Mouse (Mus musculus): ENCODE results near the gene Ms4a4b. TPM values are rescaled to one million over a fixed set of nuclear protein-coding genes. Genes with fewer than 3 reads are reported as not detected.
"Not testable (repeated sequence)": the region's sequence is repeated elsewhere in the genome, so short reads cannot be mapped to it uniquely, and the experiment has no call there.

The Ms4a4b gene
- polyA plus RNA-seq, 1 experiment from 2014 or later, result not detected

GRCm38 (mm10) chr19:11464795-11465194, 21.4 kb downstream of the Ms4a4b start:
- not testable (repeated sequence) for DNase-seq (ENCODE audit: extremely low spot score, low spot score); H3K4me1 ChIP-seq
- WGBS, result 77% methylated on average over 1 of the region's 1 CpGs

GRCm38 (mm10) chr19:11466471-11466870, 23.1 kb downstream of the Ms4a4b start:
- Histone ChIP-seq H3K4me3 (no peak overlapping the region), H3K4me1 (no peaks in the 10 kb centered on the region), H3K9me3 (no peaks in the 10 kb centered on the region), H3K27me3 (ENCODE audit: poor library complexity, severe bottlenecking) (no peaks in the 10 kb centered on the region), H3K36me3 (replicated peaks) (no peaks in the 10 kb centered on the region), H3K27ac (no peak overlapping the region)
- 86% methylated on average over 5 of the region's 5 CpGs for WGBS
- DNase-seq (ENCODE audit: extremely low spot score, low spot score), result no peak

More at GRCm38 (mm10) chr19:11464795-11465194, 21.4 kb downstream of the Ms4a4b start:
- not testable (repeated sequence) for H3K36me3 ChIP-seq (replicated peaks); H3K4me3 ChIP-seq; H3K27ac ChIP-seq; H3K9me3 ChIP-seq; H3K27me3 ChIP-seq (ENCODE audit: poor library complexity, severe bottlenecking)

GRCm38 (mm10) chr19:11468361-11468760, 25.0 kb downstream of the Ms4a4b start:
- not testable (repeated sequence) for H3K9me3 ChIP-seq; H3K4me1 ChIP-seq; DNase-seq (ENCODE audit: extremely low spot score, low spot score); H3K4me3 ChIP-seq; H3K36me3 ChIP-seq (replicated peaks); H3K27ac ChIP-seq; H3K27me3 ChIP-seq (ENCODE audit: poor library complexity, severe bottlenecking)
- WGBS, result 71% methylated on average over 1 of the region's 1 CpGs

- not testable (repeated sequence) for DNase-seq (ENCODE audit: extremely low spot score, low spot score)
Measured at GRCm38 (mm10) chr19:11469215-11469614, 25.9 kb downstream of the Ms4a4b start, which contains the start of gene Ms4a6c. Gene Ms4a6c, plus strand, starts transcription at chr19:11469366.

GRCm38 (mm10) chr19:11479714-11480113, 36.4 kb downstream of the Ms4a4b start:
- no peaks in the 10 kb centered on the region for H3K36me3 ChIP-seq (replicated peaks)
- 96% methylated on average over 2 of the region's 2 CpGs for WGBS

More at GRCm38 (mm10) chr19:11469215-11469614, 25.9 kb downstream of the Ms4a4b start, which contains the start of gene Ms4a6c:
- not testable (repeated sequence) for H3K4me1 ChIP-seq; H3K27me3 ChIP-seq (ENCODE audit: poor library complexity, severe bottlenecking); H3K36me3 ChIP-seq (replicated peaks); H3K9me3 ChIP-seq; H3K4me3 ChIP-seq; H3K27ac ChIP-seq
- WGBS, result 90% methylated on average over 4 of the region's 4 CpGs

GRCm38 (mm10) chr19:11482684-11483083, 39.3 kb downstream of the Ms4a4b start:
- 88% methylated on average over 2 of the region's 2 CpGs for WGBS
- H3K27ac ChIP-seq, result no peak overlapping the region
- H3K9me3 ChIP-seq, result no peaks in the 10 kb centered on the region
- H3K4me3 ChIP-seq, result no peak overlapping the region
- H3K36me3 ChIP-seq (replicated peaks), result no peaks in the 10 kb centered on the region
- no peak for DNase-seq (ENCODE audit: extremely low spot score, low spot score)
- no peaks in the 10 kb centered on the region for H3K4me1 ChIP-seq
- H3K27me3 ChIP-seq (ENCODE audit: poor library complexity, severe bottlenecking), result no peaks in the 10 kb centered on the region

More at GRCm38 (mm10) chr19:11479714-11480113, 36.4 kb downstream of the Ms4a4b start:
- Histone ChIP-seq H3K4me1 (no peaks in the 10 kb centered on the region), H3K27ac (no peak overlapping the region), H3K4me3 (no peak overlapping the region), H3K9me3 (no peaks in the 10 kb centered on the region), H3K27me3 (ENCODE audit: poor library complexity, severe bottlenecking) (no peaks in the 10 kb centered on the region)
- no peak for DNase-seq (ENCODE audit: extremely low spot score, low spot score)

- Histone ChIP-seq H3K27me3 (ENCODE audit: poor library complexity, severe bottlenecking) (no peaks in the 10 kb centered on the region), H3K27ac (no peak overlapping the region), H3K36me3 (replicated peaks) (no peaks in the 10 kb centered on the region), H3K4me1 (no peaks in the 10 kb centered on the region), H3K9me3 (no peaks in the 10 kb centered on the region), H3K4me3 (no peak overlapping the region)
- no peak for DNase-seq (ENCODE audit: extremely low spot score, low spot score)
- 84% methylated on average over 4 of the region's 4 CpGs for WGBS
Measured at GRCm38 (mm10) chr19:11483941-11484340, 40.6 kb downstream of the Ms4a4b start.

- no peak for DNase-seq (ENCODE audit: extremely low spot score, low spot score)
- Histone ChIP-seq H3K27me3 (ENCODE audit: poor library complexity, severe bottlenecking) (no peaks in the 10 kb centered on the region), H3K9me3 (no peaks in the 10 kb centered on the region), H3K4me1 (no peaks in the 10 kb centered on the region), H3K36me3 (replicated peaks) (no peaks in the 10 kb centered on the region), H3K27ac (no peak overlapping the region), H3K4me3 (no peak overlapping the region)
- WGBS, result 86% methylated on average over 3 of the region's 3 CpGs
Measured at GRCm38 (mm10) chr19:11484388-11484787, 41.0 kb downstream of the Ms4a4b start.

GRCm38 (mm10) chr19:11485266-11485665, 41.9 kb downstream of the Ms4a4b start:
- Histone ChIP-seq H3K27ac (no peak overlapping the region), H3K4me3 (no peak overlapping the region), H3K27me3 (ENCODE audit: poor library complexity, severe bottlenecking) (no peaks in the 10 kb centered on the region), H3K4me1 (no peaks in the 10 kb centered on the region), H3K9me3 (no peaks in the 10 kb centered on the region), H3K36me3 (replicated peaks) (no peaks in the 10 kb centered on the region)
- WGBS, result 96% methylated on average over 3 of the region's 3 CpGs
- no peak for DNase-seq (ENCODE audit: extremely low spot score, low spot score)

- Histone ChIP-seq H3K4me1 (no peaks in the 10 kb centered on the region), H3K4me3 (no peak within 1 kb of the TSS), H3K9me3 (no peaks in the 10 kb centered on the region), H3K27me3 (ENCODE audit: poor library complexity, severe bottlenecking) (no peaks in the 10 kb centered on the region), H3K27ac (no peak within 1 kb of the TSS), H3K36me3 (replicated peaks) (no peaks in the 10 kb centered on the region)
- WGBS, result 86% methylated on average over 2 of the region's 2 CpGs
- DNase-seq (ENCODE audit: extremely low spot score, low spot score), result no peak
Measured at GRCm38 (mm10) chr19:11485746-11486145, 42.4 kb downstream of the Ms4a4b start, which contains the start of gene Gm8369. Gene Gm8369, plus strand, starts transcription at chr19:11485938.

GRCm38 (mm10) chr19:11486599-11486998, 43.2 kb downstream of the Ms4a4b start:
- no peaks in the 10 kb centered on the region for H3K9me3 ChIP-seq
- no peaks in the 10 kb centered on the region for H3K27me3 ChIP-seq (ENCODE audit: poor library complexity, severe bottlenecking)
- H3K4me3 ChIP-seq, result no peak overlapping the region
- DNase-seq (ENCODE audit: extremely low spot score, low spot score), result no peak
- no peak overlapping the region for H3K27ac ChIP-seq
- WGBS, result 84% methylated on average over 1 of the region's 1 CpGs
- H3K36me3 ChIP-seq (replicated peaks), result no peaks in the 10 kb centered on the region
- H3K4me1 ChIP-seq, result no peaks in the 10 kb centered on the region

- H3K36me3 ChIP-seq (replicated peaks), result no peaks in the 10 kb centered on the region
- H3K27me3 ChIP-seq (ENCODE audit: poor library complexity, severe bottlenecking), result no peaks in the 10 kb centered on the region
- no peak for DNase-seq (ENCODE audit: extremely low spot score, low spot score)
- H3K4me3 ChIP-seq, result no peak overlapping the region
- no peak overlapping the region for H3K27ac ChIP-seq
- no peaks in the 10 kb centered on the region for H3K9me3 ChIP-seq
- no peaks in the 10 kb centered on the region for H3K4me1 ChIP-seq
- 77% methylated on average over 4 of the region's 4 CpGs for WGBS
Measured at GRCm38 (mm10) chr19:11491406-11492189, 48.2 kb downstream of the Ms4a4b start.

- H3K27ac ChIP-seq, result no peak overlapping the region
- H3K4me1 ChIP-seq, result no peaks in the 10 kb centered on the region
- no peak overlapping the region for H3K4me3 ChIP-seq
- WGBS, result 84% methylated on average over 1 of the region's 1 CpGs
- DNase-seq (ENCODE audit: extremely low spot score, low spot score), result no peak
- no peaks in the 10 kb centered on the region for H3K27me3 ChIP-seq (ENCODE audit: poor library complexity, severe bottlenecking)
- no peaks in the 10 kb centered on the region for H3K9me3 ChIP-seq
- H3K36me3 ChIP-seq (replicated peaks), result no peaks in the 10 kb centered on the region
Measured at GRCm38 (mm10) chr19:11492671-11493070, 49.3 kb downstream of the Ms4a4b start.

Measured in forebrain, embryonic 10.5 days (tissue).